Mouse (Mus musculus) mammary gland, adult 2 months (tissue): ENCODE results near the gene Gm10964. TPM values are rescaled to one million over a fixed set of nuclear protein-coding genes. Genes with fewer than 3 reads are reported as not detected.

Experiments
- polyA plus RNA-seq: library from polyadenylated mRNA; depleted of rRNA; stranded (reverse); fragments of >200 nt; gene quantifications from 2 replicates; pipeline ENCODE4 v1.2.3, GENCODE M21; 2012; ENCODE audit warnings: low replicate concordance; rRNA removed

Gm10964 gene
- not detected in 2 replicates for polyA plus RNA-seq

DNA sequence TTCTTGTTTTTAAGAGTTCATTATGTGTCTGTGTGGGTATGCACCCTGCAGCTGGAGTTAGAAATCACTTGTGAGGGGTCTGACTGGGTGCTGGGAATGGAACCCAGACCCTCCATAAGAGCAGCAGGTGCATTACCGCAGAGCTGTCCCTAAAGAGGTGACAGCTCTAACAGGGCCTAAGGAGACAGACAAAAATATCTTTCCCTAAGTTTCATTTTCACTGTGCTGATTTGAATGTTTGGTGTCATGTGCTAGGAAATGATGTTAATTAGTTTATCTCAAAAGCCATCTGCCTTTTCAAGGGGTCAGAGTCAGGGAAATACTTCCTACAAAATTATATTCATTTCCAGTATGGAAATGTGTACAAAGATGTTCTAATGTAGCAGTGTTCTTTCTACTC lies at the start of gene Gm10964:
TSS of gene Gm10964 (plus strand) at position 38 of the 400 bp plus-strand sequence.

DNA sequence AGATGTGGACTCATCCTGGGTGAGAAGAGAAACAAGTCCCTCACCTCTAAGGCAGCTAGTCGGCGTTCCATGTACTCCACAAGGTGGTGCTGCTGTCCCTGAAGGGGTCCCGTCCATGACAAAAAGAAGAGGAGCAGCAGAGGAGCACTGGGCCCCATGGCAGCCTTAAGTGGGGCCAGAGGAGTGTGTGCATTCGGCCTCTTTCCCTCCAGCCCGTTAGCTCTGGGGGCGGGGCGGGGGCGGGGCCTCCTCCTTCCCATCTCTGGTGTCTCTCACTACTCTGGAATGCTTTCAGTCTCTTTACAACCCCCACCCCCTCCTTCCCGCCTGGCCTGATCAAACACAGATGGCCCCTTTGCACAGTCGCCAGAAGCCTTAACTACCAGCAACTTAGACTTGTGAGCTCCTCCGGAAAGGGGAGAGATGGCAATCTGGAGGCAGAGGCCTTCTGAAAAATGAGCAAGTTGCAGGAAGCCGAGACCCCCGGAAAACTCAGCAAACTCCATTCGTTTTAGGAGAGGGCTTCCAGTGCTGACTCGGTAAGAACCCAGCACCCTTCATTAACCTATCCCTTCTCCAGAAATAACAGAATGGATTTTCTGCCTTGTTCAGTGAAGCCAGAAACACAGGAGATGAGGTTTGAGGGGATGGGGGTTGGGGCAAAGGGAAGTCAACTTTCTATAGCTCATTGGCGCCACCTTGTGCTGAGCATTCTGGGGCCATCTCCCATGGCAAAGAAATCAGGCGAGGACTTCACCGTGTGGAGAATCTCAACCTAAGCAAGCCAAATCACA lies 1.2 kb upstream of the Gm10964 start, which contains the start of gene Olfml3:
TSS of gene Olfml3 (minus strand) at position 224 of the 794 bp plus-strand sequence.

DNA sequence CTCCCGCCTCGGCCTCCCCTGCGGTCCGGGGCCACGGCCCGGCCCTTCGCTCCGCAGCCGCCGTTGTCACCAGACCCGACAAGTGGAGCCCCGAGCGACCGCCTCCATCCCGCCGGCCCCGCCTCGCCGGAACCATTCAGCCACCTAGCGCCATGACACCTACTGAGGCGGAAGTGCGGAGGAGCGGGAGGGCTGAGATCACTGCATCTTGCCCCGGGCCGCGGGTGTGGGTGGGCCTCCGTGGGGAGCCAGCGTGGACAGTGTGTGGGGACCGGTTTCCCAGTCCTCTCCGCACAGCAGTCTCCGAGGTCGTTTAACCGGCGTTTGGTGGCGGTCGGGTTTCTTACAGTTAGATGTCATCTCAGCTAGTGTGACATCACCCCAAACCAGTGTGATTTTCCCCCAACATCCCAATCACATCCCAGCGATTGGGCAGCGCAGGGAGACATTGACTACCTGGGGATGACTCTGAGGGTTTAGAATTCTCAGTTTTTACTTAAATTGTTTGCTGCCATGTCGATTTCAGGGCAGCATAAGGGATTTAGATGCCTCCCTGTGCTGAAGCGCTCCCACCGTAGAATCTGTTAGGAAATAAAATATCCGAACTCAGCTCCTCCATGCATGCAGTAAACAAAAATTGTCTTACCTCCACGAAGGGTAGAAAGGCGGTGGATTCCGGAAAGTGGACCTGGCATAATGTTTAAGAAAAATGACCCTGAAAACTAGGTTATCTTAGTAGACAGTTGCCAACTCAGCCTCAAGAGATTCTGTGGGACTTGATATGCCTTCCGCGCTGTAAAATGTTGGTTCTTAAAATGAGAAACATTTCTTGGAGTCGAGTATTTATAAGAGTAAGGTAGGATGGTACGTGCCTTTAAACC lies 52.3 kb downstream of the Gm10964 start, which contains the start of gene Hipk1:
TSS of gene Hipk1 (minus strand) at position 334 of the 881 bp plus-strand sequence.

Other genes with a start within 250 kb of the Gm10964 start
- 0.18 TPM in 1 of 2 replicates, not detected in the other for gene Syt6, start 164.1 kb upstream of the Gm10964 start, polyA plus RNA-seq
- gene Atg4a-ps, start 93.3 kb upstream of the Gm10964 start, polyA plus RNA-seq = 0.07 TPM in 1 of 2 replicates, not detected in the other
- 10.8 and 17.0 TPM in 2 replicates for gene Olfml3, start 1.4 kb upstream of the Gm10964 start, polyA plus RNA-seq
- 81.0 and 97.1 TPM in 2 replicates for gene Hipk1, start 52.2 kb downstream of the Gm10964 start, polyA plus RNA-seq
- gene Dclre1b, start 70.1 kb downstream of the Gm10964 start, polyA plus RNA-seq = 16.3 and 19.2 TPM in 2 replicates
- gene Ap4b1, start 70.2 kb downstream of the Gm10964 start, polyA plus RNA-seq = 10.9 and 23.3 TPM in 2 replicates
- gene Gm43064, start 70.2 kb downstream of the Gm10964 start, polyA plus RNA-seq = 0.13 TPM in 1 of 2 replicates, not detected in the other
- gene Bcl2l15, start 93.2 kb downstream of the Gm10964 start, polyA plus RNA-seq = not detected in 2 replicates
- gene Ptpn22, start 120.4 kb downstream of the Gm10964 start, polyA plus RNA-seq = 12.0 and 16.0 TPM in 2 replicates
- gene Rsbn1, start 174.8 kb downstream of the Gm10964 start, polyA plus RNA-seq = 3.2 and 6.5 TPM in 2 replicates
- gene Phtf1, start 228.7 kb downstream of the Gm10964 start, polyA plus RNA-seq = 4.4 and 8.3 TPM in 2 replicates